Mouse (Mus musculus) bone marrow, adult 2 months (tissue): Measurements from ENCODE around the gene Col12a1.

Experiments
- CTCF ChIP-seq: fragments of 200-500 bp; IDR thresholded peaks from 2 replicates; pipeline ENCODE4 v1.5.1; 2011; ENCODE audit warnings: low read length, control low read depth; ENCODE audit not compliant: control insufficient read depth, insufficient read depth
- POLR2A ChIP-seq: fragments of 200-500 bp; IDR thresholded peaks from 2 replicates; pipeline ENCODE4 v1.6.1; 2011; ENCODE audit warnings: low read depth, mild to moderate bottlenecking, control low read depth, low read length, borderline replicate concordance; ENCODE audit not compliant: control insufficient read depth

- no peak for TF ChIP-seq CTCF
- no peak for TF ChIP-seq POLR2A
Measured at GRCm38 (mm10) chr9:79716909-79717835, 1.5 kb downstream of the Col12a1 start.
